Mouse (Mus musculus) left cerebral cortex, postnatal 14 days (tissue): ENCODE data around the gene Hlx. TPM values are rescaled to one million over a fixed set of nuclear protein-coding genes. Genes with fewer than 3 reads are reported as not detected.

ENCODE experiments used
- total RNA-seq, 2 experiments: library from RNA; stranded (reverse); gene quantifications; 2 replicates each; pipeline ENCODE4 v1.2.3; 2021

The Hlx gene
- total RNA-seq, 2 experiments from 2014 or later: 0.64 to 1.4 TPM

Other genes with a start within 250 kb of the Hlx start
- gene Marc1, start 78.7 kb upstream of the Hlx start, total RNA-seq: under 1 TPM in 1 of 2 experiments, not detected in 1; 0.36 TPM
- gene Marc2, start 113.8 kb upstream of the Hlx start, total RNA-seq: 100 to 1,000 TPM in 1 of 2 experiments, 10 to 100 TPM in 1; 100.0 to 122 TPM
- gene C130074G19Rik, start 150.6 kb upstream of the Hlx start, total RNA-seq: 10 to 100 TPM; 17.6 to 20.4 TPM